23 mouse cellular contexts compared by ENCODE assay signal in the genomic region with DNA sequence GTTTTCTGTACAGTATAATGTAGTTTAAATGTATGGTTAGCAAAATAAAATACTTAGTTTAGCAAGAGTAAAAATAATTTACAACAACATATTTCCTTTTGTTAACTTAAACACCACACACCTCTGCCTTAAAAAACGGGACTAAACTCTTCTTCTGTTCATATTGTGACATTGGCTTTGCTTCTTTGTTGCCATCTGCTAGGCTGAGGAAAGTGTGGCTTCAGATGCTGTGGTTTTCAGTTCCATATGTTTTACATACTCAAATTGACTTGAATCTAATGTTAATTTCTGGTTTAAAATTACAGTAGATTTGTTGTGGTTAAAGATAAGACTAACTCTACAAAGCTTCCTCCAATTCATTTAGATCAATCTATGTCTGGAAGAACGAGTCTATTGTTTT.
DNase-seq lines count a peak whose midpoint lies in the region; ATAC-seq and TF ChIP-seq lines count a peak whose summit lies in the region.
"Had no signal": no experiment of that assay in that cellular context is flagged by ENCODE, and none has a peak within 500 bp of the region (broad histone marks: within the 10 kb centered on the region; RNA-seq: fewer than 3 reads in every experiment).

No protein-coding gene starts in this region.

- 58% methylated on average over 2 of the region's 2 CpGs for WGBS in forebrain, postnatal 0 days
- 61% methylated on average over 2 of the region's 2 CpGs for WGBS in forebrain, embryonic 16.5 days

- no peak for TF ChIP-seq CTCF in forebrain, postnatal 0 days (IDR thresholded peaks at IDR 0.05; ENCODE audit: low read depth)
- TF ChIP-seq CTCF in CH12.LX (conservative IDR thresholded peaks at IDR 0.05 in 1 of 2, IDR thresholded peaks at IDR 0.05 in 1 of 2; ENCODE audit: low read depth in 2 of 2, low read length in 2 of 2) = no peak
- no peak for TF ChIP-seq CTCF in brain, embryonic 14.5 days (IDR thresholded peaks at IDR 0.05; ENCODE audit: borderline replicate concordance, extremely low read depth, insufficient read depth, insufficient read length)

- in situ Hi-C loops in CH12.LX (cut with MboI; ENCODE audit: low pct_ligation_motif_present, low pct_unique_long_range_greater_than_20kb, low sequenced_read_pairs) = no loop called here

- TF ChIP-seq RAD21 in CH12.LX (IDR thresholded peaks at IDR 0.05; ENCODE audit: low read depth, low read length) = no peak

- H3K4me3 ChIP-seq in forebrain, postnatal 0 days (ENCODE audit: low read depth, low read length) = no peak overlapping the region
- H3K4me3 ChIP-seq in forebrain, embryonic 16.5 days (replicated peaks; ENCODE audit: low read length) = no peak overlapping the region
- H3K4me3 ChIP-seq in CH12.LX (replicated peaks in 1 of 3; ENCODE audit: low read depth in 2 of 3, low read length in 2 of 3, poor library complexity in 1 of 3) = no peak overlapping the region
- H3K4me3 ChIP-seq: embryonic facial prominence, embryonic 13.5 days; embryonic facial prominence, embryonic 15.5 days; forebrain, embryonic 13.5 days had no signal

- H3K9me3 ChIP-seq in forebrain, postnatal 0 days (ENCODE audit: low read length) = no peaks in the 10 kb centered on the region
- H3K9me3 ChIP-seq in forebrain, embryonic 16.5 days (ENCODE audit: control insufficient read depth, low read length) = no peaks in the 10 kb centered on the region
- no peaks in the 10 kb centered on the region for H3K9me3 ChIP-seq in CH12.LX (replicated peaks; ENCODE audit: low read length)
- H3K9me3 ChIP-seq: embryonic facial prominence, embryonic 13.5 days; embryonic facial prominence, embryonic 15.5 days; forebrain, embryonic 13.5 days had no signal

- dilution Hi-C loops in CH12.LX (cut with MboI; ENCODE audit: extremely low pct_ligation_motif_present, extremely low pct_unique_long_range_greater_than_20kb, low sequenced_read_pairs) = no loop called here

- no peaks in the 10 kb centered on the region for H3K36me3 ChIP-seq in forebrain, postnatal 0 days (ENCODE audit: insufficient read depth)
- H3K36me3 ChIP-seq in forebrain, embryonic 16.5 days (ENCODE audit: control insufficient read depth, insufficient read depth) = no peaks in the 10 kb centered on the region
- no peaks in the 10 kb centered on the region for H3K36me3 ChIP-seq in CH12.LX (replicated peaks in 1 of 2; ENCODE audit: control insufficient read depth in 1 of 2, insufficient read depth in 1 of 2, low read length in 1 of 2)
- H3K36me3 ChIP-seq: embryonic facial prominence, embryonic 13.5 days; embryonic facial prominence, embryonic 15.5 days had no signal

- H3K27ac ChIP-seq in forebrain, postnatal 0 days (ENCODE audit: low read depth, low read length) = no peak overlapping the region
- no peak overlapping the region for H3K27ac ChIP-seq in forebrain, embryonic 16.5 days (ENCODE audit: low read length)
- H3K27ac ChIP-seq in CH12.LX (ENCODE audit: insufficient read depth, low read depth) = no peak overlapping the region
- H3K27ac ChIP-seq: embryonic facial prominence, embryonic 13.5 days; embryonic facial prominence, embryonic 15.5 days; forebrain, embryonic 13.5 days had no signal

- H3K9ac ChIP-seq in forebrain, postnatal 0 days = no peak overlapping the region
- no peak overlapping the region for H3K9ac ChIP-seq in forebrain, embryonic 16.5 days (replicated peaks; ENCODE audit: low read depth, low read length)
- no peak overlapping the region for H3K9ac ChIP-seq in CH12.LX (ENCODE audit: insufficient read depth, low read depth)
- H3K9ac ChIP-seq: embryonic facial prominence, embryonic 13.5 days; embryonic facial prominence, embryonic 15.5 days; forebrain, embryonic 13.5 days had no signal

- TF ChIP-seq EP300 in CH12.LX (IDR thresholded peaks at IDR 0.05; ENCODE audit: low read length) = peak; percentile 37; the same call in 1 of the 2 replicates

- TF ChIP-seq POLR2A in CH12.LX (IDR thresholded peaks at IDR 0.05; ENCODE audit: low read depth, low read length) = no peak
- no peak for TF ChIP-seq POLR2A in brain, embryonic 14.5 days (IDR thresholded peaks at IDR 0.05; ENCODE audit: borderline replicate concordance, extremely low read depth, insufficient read depth, insufficient read length, poor library complexity, severe bottlenecking)

- DNase-seq in forebrain, postnatal 0 days = peak; percentile 41
- peak; percentile 34 for DNase-seq in layer of hippocampus, adult 9-11 months
- DNase-seq in layer of hippocampus, adult 8-10 months (ENCODE audit: low spot score in 2 of 2) = no peak
- no peak for DNase-seq in CH12.LX (ENCODE audit: extremely low read depth)
- DNase-seq in brain, embryonic 14.5 days (ENCODE audit: low read depth) = peak; percentile 50
- DNase-seq in thymus, postnatal 10 days (ENCODE audit: low spot score in 2 of 2) = no peak
- DNase-seq: adrenal gland, adult 2 months; adrenal gland, postnatal 10 days; adrenal gland, postnatal 25 days; B cell, adult 2 months; cerebellum, adult 11 months; cerebellum, adult 18-20 months; cerebellum, adult 8-10 months; cerebellum, adult 9-11 months; cerebellum, postnatal 14 days; cerebellum, postnatal 36 days; embryo, embryonic 11 days had no signal

- H3K79me2 ChIP-seq in CH12.LX (replicated peaks; ENCODE audit: control insufficient read depth, extremely low read depth, insufficient read depth, poor library complexity, severe bottlenecking) = no peaks in the 10 kb centered on the region

- ATAC-seq in forebrain, postnatal 0 days = peak; percentile 28; the same call in 1 of the 2 replicates
- ATAC-seq in forebrain, embryonic 16.5 days = no peak
- ATAC-seq in erythroblast, adult 5-6 weeks (replicated peaks; ENCODE audit: low FRiP score, poor library complexity, severe bottlenecking) = no peak
- ATAC-seq: CD4-positive, CD25-positive, alpha-beta regulatory T cell, adult 4 months; forebrain, embryonic 13.5 days had no signal

- H3K27me3 ChIP-seq in forebrain, postnatal 0 days (ENCODE audit: insufficient read depth, low read length) = no peaks in the 10 kb centered on the region
- no peaks in the 10 kb centered on the region for H3K27me3 ChIP-seq in forebrain, embryonic 16.5 days (replicated peaks; ENCODE audit: control insufficient read depth, insufficient read depth, low read length)
- no peaks in the 10 kb centered on the region for H3K27me3 ChIP-seq in CH12.LX (replicated peaks)
- H3K27me3 ChIP-seq: embryonic facial prominence, embryonic 13.5 days; embryonic facial prominence, embryonic 15.5 days had no signal

- H3K4me2 ChIP-seq in forebrain, postnatal 0 days (ENCODE audit: low read depth) = no peak overlapping the region
- no peak overlapping the region for H3K4me2 ChIP-seq in forebrain, embryonic 16.5 days (ENCODE audit: low read length)
- H3K4me2 ChIP-seq in CH12.LX (ENCODE audit: insufficient read depth, low read depth, poor library complexity, severe bottlenecking) = no peak overlapping the region
- H3K4me2 ChIP-seq: embryonic facial prominence, embryonic 13.5 days; embryonic facial prominence, embryonic 15.5 days; forebrain, embryonic 13.5 days had no signal

- peaks cover 9% of the 10 kb centered on the region for H3K4me1 ChIP-seq in forebrain, postnatal 0 days (ENCODE audit: insufficient read depth)
- H3K4me1 ChIP-seq in forebrain, embryonic 16.5 days (replicated peaks; ENCODE audit: control insufficient read depth, insufficient read depth, low read length) = peaks cover 13% of the 10 kb centered on the region
- H3K4me1 ChIP-seq in CH12.LX (ENCODE audit: control insufficient read depth in 1 of 2, insufficient read depth in 2 of 2) = peaks cover 3 to 40% of the 10 kb centered on the region in 2 experiments; a peak in 2 of 4 replicates
- H3K4me1 ChIP-seq: embryonic facial prominence, embryonic 15.5 days had no signal

TF ChIP-seq in CH12.LX, 34 proteins besides CTCF, POLR2A, EP300 and RAD21:
- TF ChIP-seq ZC3H11A (IDR thresholded peaks at IDR 0.05; ENCODE audit: low read depth, low read length) (no peak), ZNF384 (IDR thresholded peaks at IDR 0.05; ENCODE audit: low read depth, low read length) (no peak), MXI1 (IDR thresholded peaks at IDR 0.05; ENCODE audit: low read depth, low read length) (no peak), RCOR1 (conservative IDR thresholded peaks at IDR 0.05; ENCODE audit: low read depth, low read length) (no peak), POLR2AphosphoS2 (IDR thresholded peaks at IDR 0.05; ENCODE audit: low read depth, low read length) (no peak), ELF1 (IDR thresholded peaks at IDR 0.05; ENCODE audit: low read depth, low read length) (no peak), JUN (IDR thresholded peaks at IDR 0.05; ENCODE audit: insufficient read depth, low read depth, low read length) (no peak), MYC (IDR thresholded peaks at IDR 0.05; ENCODE audit: low read depth, low read length) (no peak), HCFC1 (IDR thresholded peaks at IDR 0.05; ENCODE audit: low read depth, low read length) (no peak)

Comparison
In these comparisons a context has a peak if more than half of its experiments do, and no peak if none do; other contexts are left out.
1. DNase-seq: peak in forebrain, postnatal 0 days (single experiment), layer of hippocampus, adult 9-11 months (single experiment) and brain, embryonic 14.5 days (single experiment); none in layer of hippocampus, adult 8-10 months (0 of 2), CH12.LX (single experiment) and thymus, postnatal 10 days (0 of 2).